Mouse (Mus musculus): Measurements from ENCODE around the gene Galnt10. TPM values are rescaled to one million over a fixed set of nuclear protein-coding genes. Genes with fewer than 3 reads are reported as not detected.
A peak's percentile ranks its signal among the peaks of the same experiment; 100 is the strongest.

The Galnt10 gene
- polyA plus RNA-seq, 1 experiment from 2014 or later, result 27.1 TPM

DNA sequence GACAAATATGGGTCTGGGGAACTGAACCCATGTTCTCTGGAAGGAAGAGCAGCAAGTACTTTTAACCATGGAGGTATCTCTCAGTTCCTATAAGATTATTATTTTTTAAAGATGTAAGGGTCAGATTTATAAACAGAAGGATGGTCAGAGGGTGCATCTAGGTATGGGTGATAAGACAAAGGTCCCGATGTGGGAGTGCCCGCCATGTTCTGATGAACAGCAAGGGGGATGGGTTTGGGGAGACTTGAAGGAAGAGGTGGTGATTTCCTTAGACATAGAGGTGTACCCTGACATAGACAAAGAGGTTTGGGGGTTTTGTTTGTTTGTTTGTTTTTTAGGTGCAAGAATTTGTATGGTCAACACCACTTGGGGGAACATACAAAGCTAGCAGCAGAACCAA lies 1.6 kb upstream of the Galnt10 start:
- Histone ChIP-seq H3K4me3 (replicated peaks) (peak overlapping the region; percentile 85), H3K4me1 (replicated peaks) (peaks cover 41% of the 10 kb centered on the region)

DNA sequence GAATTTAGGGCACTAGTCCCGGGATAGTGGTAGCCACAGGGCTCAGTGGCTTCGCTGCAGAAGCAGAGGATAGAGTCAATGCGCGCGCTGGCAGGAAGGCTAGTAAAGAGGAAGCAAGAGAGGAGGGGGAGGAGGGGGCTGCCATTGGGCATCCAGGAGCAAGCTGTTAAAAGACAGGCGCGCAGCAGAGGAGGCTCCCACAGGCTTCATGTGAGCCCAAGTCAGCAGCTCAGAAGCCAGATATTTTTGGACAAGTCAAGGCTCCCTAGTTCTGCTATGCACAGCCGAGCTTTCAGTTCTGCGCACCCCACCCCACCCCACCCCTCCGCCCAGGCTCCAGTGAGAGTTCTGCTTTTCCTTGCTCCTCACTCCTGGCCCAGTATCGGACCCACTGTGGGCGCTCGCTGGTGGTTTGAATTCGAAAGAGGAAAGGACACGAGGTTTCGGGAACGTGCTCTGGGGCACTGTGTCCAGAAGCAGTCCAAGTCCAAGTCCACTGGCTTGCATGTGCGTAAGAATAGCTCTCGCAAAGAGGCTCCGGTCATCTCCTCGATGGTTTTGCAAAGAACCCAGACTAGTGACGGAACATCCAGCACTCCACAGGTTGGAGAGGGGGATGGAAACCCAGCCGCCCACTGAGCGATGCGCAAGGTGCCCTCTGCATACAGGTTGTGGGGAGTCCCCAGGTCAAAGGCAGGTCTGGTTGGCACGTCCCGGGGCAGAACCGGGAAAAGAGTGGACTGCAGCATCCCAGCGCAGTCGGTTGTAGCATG lies 811 bp upstream of the Galnt10 start:
- peak overlapping the region; percentile 78 for H3K27ac ChIP-seq (replicated peaks)
- peaks cover 49% of the 10 kb centered on the region for H3K4me1 ChIP-seq (replicated peaks)
- ATAC-seq (ENCODE audit: insufficient read depth), result peak; percentile 58
- peaks cover 16% of the 10 kb centered on the region for H3K36me3 ChIP-seq (replicated peaks)
- H3K27me3 ChIP-seq, result peaks cover 9% of the 10 kb centered on the region
- peak overlapping the region; percentile 93 for H3K9ac ChIP-seq
- peak overlapping the region; percentile 85 for H3K4me3 ChIP-seq (replicated peaks)
- WGBS (ENCODE audit: insufficient replicate concordance), result under 1% methylated on average over 30 of the region's 30 CpGs
- peak overlapping the region; percentile 98 for H3K4me2 ChIP-seq
- H3K9me3 ChIP-seq (replicated peaks), result no peaks in the 10 kb centered on the region

More for the DNA sequence above, 1.6 kb upstream of the Galnt10 start:
- 50% methylated on average over 2 of the region's 2 CpGs for WGBS (ENCODE audit: insufficient replicate concordance)
- H3K9me3 ChIP-seq (replicated peaks), result no peaks in the 10 kb centered on the region
- peak overlapping the region; percentile 98 for H3K4me2 ChIP-seq
- no peak for ATAC-seq (ENCODE audit: insufficient read depth)
- no peak overlapping the region for H3K27ac ChIP-seq (replicated peaks)
- peaks cover 9% of the 10 kb centered on the region for H3K36me3 ChIP-seq (replicated peaks)
- peaks cover 9% of the 10 kb centered on the region for H3K27me3 ChIP-seq
- no peak overlapping the region for H3K9ac ChIP-seq

DNA sequence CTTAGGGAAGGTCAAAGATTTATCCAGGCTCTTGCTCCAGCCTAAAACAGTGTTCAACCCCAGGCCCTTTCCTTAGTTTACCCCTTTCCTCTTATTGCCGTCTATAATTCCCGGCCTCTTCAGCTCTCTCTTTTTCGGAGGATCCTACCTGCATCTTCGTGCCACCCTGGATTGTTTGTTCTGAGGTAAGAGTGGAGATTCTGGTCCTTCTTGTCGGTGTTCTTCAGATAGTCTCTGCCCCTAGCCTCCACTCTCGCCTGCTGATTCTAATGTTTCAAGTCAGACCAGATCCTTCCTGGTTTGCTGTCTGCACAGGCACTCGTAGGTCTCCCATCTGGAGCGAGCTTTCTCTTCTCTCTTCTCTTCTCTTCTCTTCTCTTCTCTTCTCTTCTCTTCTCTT lies 605 bp downstream of the Galnt10 start:
- ATAC-seq (ENCODE audit: insufficient read depth), result no peak
- 24% methylated on average over 8 of the region's 8 CpGs for WGBS (ENCODE audit: insufficient replicate concordance)
- peak overlapping the region; percentile 78 for H3K27ac ChIP-seq (replicated peaks)

DNA sequence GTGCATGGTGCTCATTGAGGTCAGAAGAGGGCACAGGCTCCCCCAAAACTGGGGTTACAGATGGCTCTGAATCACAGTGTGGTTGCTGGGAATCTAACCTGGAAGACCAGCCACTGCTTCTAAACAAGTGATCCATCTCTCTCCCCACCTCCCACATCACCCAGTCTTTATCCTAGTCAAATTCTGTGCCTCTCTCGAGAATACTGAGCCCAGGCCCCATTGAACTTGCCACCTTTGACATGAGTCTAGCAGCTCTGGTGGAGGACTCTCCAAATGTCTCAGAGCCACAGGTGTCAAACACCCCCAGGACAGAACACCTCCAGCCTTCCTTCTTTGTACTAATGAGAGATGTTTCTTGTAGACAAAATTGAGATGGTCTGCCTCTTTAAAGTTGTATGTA lies 1.2 kb downstream of the Galnt10 start:
- ATAC-seq (ENCODE audit: insufficient read depth), result no peak
- peak overlapping the region; percentile 93 for H3K9ac ChIP-seq
- peak overlapping the region; percentile 98 for H3K4me2 ChIP-seq
- H3K27ac ChIP-seq (replicated peaks), result peak overlapping the region; percentile 54
- H3K9me3 ChIP-seq (replicated peaks), result no peaks in the 10 kb centered on the region
- peaks cover 69% of the 10 kb centered on the region for H3K4me1 ChIP-seq (replicated peaks)
- peaks cover 9% of the 10 kb centered on the region for H3K27me3 ChIP-seq
- 19% methylated on average over 1 of the region's 1 CpGs for whole genome bisulfite sequencing (ENCODE audit: insufficient replicate concordance)
- peaks cover 26% of the 10 kb centered on the region for H3K36me3 ChIP-seq (replicated peaks)
- peak overlapping the region; percentile 85 for H3K4me3 ChIP-seq (replicated peaks)

More for the DNA sequence above, 605 bp downstream of the Galnt10 start:
- peak overlapping the region; percentile 98 for H3K4me2 ChIP-seq
- H3K9me3 ChIP-seq (replicated peaks), result no peaks in the 10 kb centered on the region
- H3K4me1 ChIP-seq (replicated peaks), result peaks cover 63% of the 10 kb centered on the region
- H3K4me3 ChIP-seq (replicated peaks), result peak overlapping the region; percentile 85
- peaks cover 9% of the 10 kb centered on the region for H3K27me3 ChIP-seq
- peak overlapping the region; percentile 93 for H3K9ac ChIP-seq
- peaks cover 26% of the 10 kb centered on the region for H3K36me3 ChIP-seq (replicated peaks)

DNA sequence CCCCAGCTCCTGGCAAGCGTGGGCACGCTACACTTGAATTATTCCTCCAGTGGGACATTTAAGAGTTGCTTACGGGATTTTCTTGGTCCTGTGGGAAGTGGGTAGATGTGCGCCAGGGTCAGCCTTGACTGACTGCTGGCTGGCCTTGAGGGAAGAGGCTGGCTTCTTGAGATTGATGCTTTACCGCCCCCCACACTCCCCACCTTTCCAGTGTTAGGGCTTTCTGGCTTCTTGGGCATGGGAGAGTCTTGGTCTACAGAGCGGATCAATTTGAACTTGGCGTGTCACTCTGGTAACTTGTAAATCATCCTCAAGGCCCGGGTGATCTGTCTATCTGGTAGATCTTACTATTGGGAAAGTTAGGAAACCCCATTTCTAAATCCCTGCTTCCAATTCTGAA lies 1.7 kb downstream of the Galnt10 start:
- WGBS (ENCODE audit: insufficient replicate concordance), result 80% methylated on average over 8 of the region's 8 CpGs
- Histone ChIP-seq H3K27me3 (peaks cover 9% of the 10 kb centered on the region), H3K9ac (peak overlapping the region; percentile 93), H3K27ac (replicated peaks) (peak overlapping the region; percentile 54), H3K9me3 (replicated peaks) (no peaks in the 10 kb centered on the region), H3K4me2 (peak overlapping the region; percentile 98), H3K4me1 (replicated peaks) (peaks cover 74% of the 10 kb centered on the region), H3K4me3 (replicated peaks) (peak overlapping the region; percentile 85), H3K36me3 (replicated peaks) (peaks cover 26% of the 10 kb centered on the region)
- ATAC-seq (ENCODE audit: insufficient read depth), result no peak

DNA sequence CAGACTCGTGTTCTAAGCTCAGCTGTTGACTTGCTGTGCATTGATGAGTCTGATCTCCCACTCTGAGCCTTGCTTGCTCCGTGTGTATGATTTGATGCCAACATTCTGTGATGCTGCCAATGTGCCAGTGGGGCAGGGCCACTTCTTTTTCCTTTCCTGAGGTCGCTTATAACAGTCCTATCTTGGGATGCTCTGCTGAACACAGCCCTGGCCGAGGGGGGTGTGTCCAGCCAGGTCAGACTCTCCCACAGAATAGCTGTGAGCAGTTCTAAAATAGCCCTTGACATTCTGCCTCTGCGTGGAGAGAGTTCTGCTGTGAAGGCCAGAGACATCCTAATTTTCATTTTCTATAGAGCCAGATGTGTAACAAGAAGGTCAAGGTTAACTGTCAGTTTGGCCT lies 2.2 kb downstream of the Galnt10 start:
- Histone ChIP-seq H3K9me3 (replicated peaks) (no peaks in the 10 kb centered on the region), H3K4me2 (peak overlapping the region; percentile 98), H3K36me3 (replicated peaks) (peaks cover 26% of the 10 kb centered on the region), H3K27ac (replicated peaks) (peak overlapping the region; percentile 54; the same call in 1 of the 2 replicates), H3K9ac (peak overlapping the region; percentile 93), H3K4me1 (replicated peaks) (peaks cover 79% of the 10 kb centered on the region), H3K27me3 (peaks cover 5% of the 10 kb centered on the region), H3K4me3 (replicated peaks) (peak overlapping the region; percentile 85)
- ATAC-seq (ENCODE audit: insufficient read depth), result no peak
- 62% methylated on average over 5 of the region's 5 CpGs for WGBS (ENCODE audit: insufficient replicate concordance)

DNA sequence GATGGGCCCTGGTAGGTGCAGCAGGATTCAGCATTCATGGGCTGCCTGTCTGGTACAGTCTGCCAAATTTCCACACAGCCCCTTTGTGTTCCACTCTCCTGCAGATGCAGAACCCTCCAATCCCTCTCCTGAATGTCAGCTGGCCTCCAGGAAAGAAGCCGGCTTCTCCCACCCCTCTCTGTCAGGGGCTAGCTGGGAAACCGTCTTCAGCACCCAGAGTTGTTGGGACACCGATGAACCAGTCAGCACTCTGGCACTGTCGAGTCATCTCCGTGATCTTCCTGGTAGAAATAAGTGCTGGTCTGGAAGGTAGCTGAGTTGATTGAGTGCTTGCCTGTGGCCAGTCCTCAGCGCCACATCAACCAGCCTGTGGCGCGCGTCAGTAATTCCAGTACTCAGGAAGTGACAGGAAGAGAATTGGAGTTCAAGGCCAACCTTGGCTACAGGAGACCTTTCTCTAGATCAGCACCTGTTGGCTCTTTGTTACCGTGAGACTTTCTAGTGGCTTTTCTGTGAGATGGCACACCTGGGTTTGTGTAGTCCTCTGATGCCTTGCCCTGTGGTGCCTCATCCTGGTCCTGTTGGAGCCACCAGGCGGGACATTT lies 3.1 kb downstream of the Galnt10 start:
- peaks cover 26% of the 10 kb centered on the region for H3K36me3 ChIP-seq (replicated peaks)
- no peaks in the 10 kb centered on the region for H3K27me3 ChIP-seq
- H3K4me3 ChIP-seq (replicated peaks), result peak overlapping the region; percentile 85
- H3K4me1 ChIP-seq (replicated peaks), result peaks cover 87% of the 10 kb centered on the region
- H3K4me2 ChIP-seq, result peak overlapping the region; percentile 98
- H3K9me3 ChIP-seq (replicated peaks), result no peaks in the 10 kb centered on the region
- WGBS (ENCODE audit: insufficient replicate concordance), result 86% methylated on average over 11 of the region's 11 CpGs
- no peak for ATAC-seq (ENCODE audit: insufficient read depth)
- H3K27ac ChIP-seq (replicated peaks), result peak overlapping the region; percentile 98; the same call in 1 of the 2 replicates
- no peak overlapping the region for H3K9ac ChIP-seq

DNA sequence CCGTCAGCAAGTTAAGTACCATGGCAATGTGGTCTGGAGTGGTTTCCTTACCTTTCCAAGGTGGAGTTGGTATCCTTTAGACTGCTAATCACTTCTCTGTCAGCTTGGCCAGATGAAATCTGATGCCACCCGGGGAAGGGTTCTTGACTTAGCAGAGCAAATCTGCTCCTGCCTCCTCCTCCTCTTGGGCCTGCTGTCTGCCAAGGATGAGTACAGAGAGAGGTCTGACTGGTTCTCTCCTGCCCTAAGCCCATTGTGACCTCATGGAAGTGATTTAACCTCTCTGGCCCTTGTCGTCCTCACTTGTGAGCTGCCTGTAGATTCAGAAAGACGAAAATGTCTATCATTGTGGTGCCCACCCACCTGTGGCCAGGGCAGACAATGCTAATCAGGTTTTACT lies 4.0 kb downstream of the Galnt10 start:
- ATAC-seq (ENCODE audit: insufficient read depth), result no peak
- peak overlapping the region; percentile 77 for H3K4me2 ChIP-seq
- H3K27me3 ChIP-seq, result no peaks in the 10 kb centered on the region
- H3K36me3 ChIP-seq (replicated peaks), result peaks cover 26% of the 10 kb centered on the region
- H3K4me3 ChIP-seq (replicated peaks), result peak overlapping the region; percentile 49; the same call in 1 of the 2 replicates
- peaks cover 90% of the 10 kb centered on the region for H3K4me1 ChIP-seq (replicated peaks)
- no peaks in the 10 kb centered on the region for H3K9me3 ChIP-seq (replicated peaks)
- 37% methylated on average over 4 of the region's 4 CpGs for WGBS (ENCODE audit: insufficient replicate concordance)
- H3K27ac ChIP-seq (replicated peaks), result peak overlapping the region; percentile 98; the same call in 1 of the 2 replicates
- H3K9ac ChIP-seq, result peak overlapping the region; percentile 67; the same call in 1 of the 2 replicates

DNA sequence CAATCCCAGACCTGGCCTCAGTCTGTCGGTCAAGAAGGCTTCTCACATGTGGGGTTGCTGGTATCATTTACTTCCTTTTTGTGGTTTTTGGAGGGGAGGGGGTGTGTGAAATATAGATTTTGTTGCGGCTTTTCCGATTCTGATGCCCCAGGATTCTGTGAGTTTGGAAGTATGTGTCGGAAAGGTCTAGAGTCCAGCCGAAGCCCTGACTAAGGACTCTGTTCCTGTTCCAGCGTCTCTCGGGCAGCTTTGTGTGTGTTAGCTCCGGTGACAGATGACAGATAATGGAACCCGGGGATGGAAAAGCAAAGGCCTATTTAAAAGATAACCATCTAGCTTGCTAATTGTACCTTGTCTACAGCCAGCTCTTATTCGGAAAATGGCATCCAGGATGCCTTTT lies 4.4 kb downstream of the Galnt10 start:
- peak overlapping the region; percentile 67; the same call in 1 of the 2 replicates for H3K9ac ChIP-seq
- no peak for ATAC-seq (ENCODE audit: insufficient read depth)
- peaks cover 26% of the 10 kb centered on the region for H3K36me3 ChIP-seq (replicated peaks)
- H3K27me3 ChIP-seq, result no peaks in the 10 kb centered on the region
- peaks cover 90% of the 10 kb centered on the region for H3K4me1 ChIP-seq (replicated peaks)
- no peaks in the 10 kb centered on the region for H3K9me3 ChIP-seq (replicated peaks)
- 27% methylated on average over 10 of the region's 10 CpGs for WGBS (ENCODE audit: insufficient replicate concordance)
- H3K4me3 ChIP-seq (replicated peaks), result peak overlapping the region; percentile 49; the same call in 1 of the 2 replicates
- peak overlapping the region; percentile 77 for H3K4me2 ChIP-seq
- peak overlapping the region; percentile 98 for H3K27ac ChIP-seq (replicated peaks)

DNA sequence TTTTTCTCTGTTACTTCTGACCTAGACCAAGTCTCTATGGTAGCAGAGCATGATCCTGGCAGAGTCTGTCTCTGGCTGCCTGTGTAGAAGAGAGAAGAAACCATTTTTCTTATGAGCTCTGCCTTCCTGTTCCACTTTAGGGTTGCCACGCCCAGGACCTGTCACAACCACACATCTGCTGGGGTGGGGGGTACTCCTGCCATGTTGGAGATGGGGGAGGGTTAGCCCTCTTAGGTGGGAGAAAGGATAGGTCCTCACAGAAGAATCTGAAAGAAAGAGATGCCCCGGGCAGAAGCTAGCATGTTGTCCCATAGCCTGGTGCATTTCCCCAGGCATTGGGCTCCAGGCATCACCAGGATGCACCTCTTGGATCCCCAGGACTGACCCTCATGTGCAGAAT lies 5.6 kb downstream of the Galnt10 start:
- 46% methylated on average over 2 of the region's 2 CpGs for WGBS (ENCODE audit: insufficient replicate concordance)
- Histone ChIP-seq H3K27ac (replicated peaks) (peak overlapping the region; percentile 98), H3K36me3 (replicated peaks) (peaks cover 26% of the 10 kb centered on the region), H3K4me1 (replicated peaks) (peaks cover 97% of the 10 kb centered on the region), H3K4me2 (peak overlapping the region; percentile 77), H3K9ac (peak overlapping the region; percentile 67), H3K9me3 (replicated peaks) (no peaks in the 10 kb centered on the region), H3K27me3 (no peaks in the 10 kb centered on the region), H3K4me3 (replicated peaks) (peak overlapping the region; percentile 49)
- ATAC-seq (ENCODE audit: insufficient read depth), result no peak

DNA sequence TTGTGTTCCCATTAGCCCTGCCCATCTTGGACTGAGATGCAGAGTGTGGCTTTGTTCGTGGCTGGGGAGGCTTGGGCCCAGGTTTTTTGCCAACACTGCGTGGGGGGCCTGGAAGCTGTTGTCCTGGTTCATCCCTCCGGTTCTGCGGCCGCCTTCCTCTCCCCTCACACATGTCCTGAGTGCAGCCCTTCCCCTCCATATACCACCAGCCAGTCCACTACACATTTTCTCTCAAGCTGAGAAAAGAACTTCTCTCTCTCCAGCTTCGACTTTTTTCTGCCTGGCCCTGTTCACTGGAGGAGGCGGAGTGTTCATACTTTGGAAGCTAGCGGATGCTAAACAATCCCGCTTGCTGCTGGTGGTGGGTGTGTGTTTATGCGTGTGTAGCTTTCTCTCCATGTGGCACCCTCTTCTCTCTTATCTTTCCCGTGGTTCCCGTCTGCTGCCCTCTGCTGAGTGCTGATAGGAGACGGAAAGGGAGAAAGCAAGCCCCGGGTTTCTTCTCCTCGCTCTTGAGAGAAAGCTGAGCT lies 6.1 kb downstream of the Galnt10 start:
- ATAC-seq (ENCODE audit: insufficient read depth), result peak; percentile 64
- H3K27ac ChIP-seq (replicated peaks), result peak overlapping the region; percentile 98

More for the DNA sequence above, 6.1 kb downstream of the Galnt10 start:
- Histone ChIP-seq H3K4me1 (replicated peaks) (peaks cover 100% of the 10 kb centered on the region), H3K36me3 (replicated peaks) (peaks cover 26% of the 10 kb centered on the region), H3K4me3 (replicated peaks) (peak overlapping the region; percentile 49), H3K9me3 (replicated peaks) (no peaks in the 10 kb centered on the region), H3K4me2 (peak overlapping the region; percentile 77), H3K9ac (peak overlapping the region; percentile 67), H3K27me3 (no peaks in the 10 kb centered on the region)
- WGBS (ENCODE audit: insufficient replicate concordance), result 28% methylated on average over 15 of the region's 15 CpGs

All from liver, embryonic 15.5 days (tissue).